Mouse (Mus musculus) v-Abl transformed pro-B cells (cell line): ENCODE results near the gene Ptges3.

Experiments
- in situ Hi-C, 2 experiments: fragments of 400-800 bp; cut with MboI; formaldehyde crosslinking; loops; one replicate each; pipeline ENCODE4 v1.15.1; 2025; ENCODE audit not compliant: unreplicated experiment in 2 of 2

Gene Ptges3

GRCm38 (mm10) chr10:128090651-128091563, 32.2 kb downstream of the Ptges3 start:
- in situ Hi-C loops = loop anchor here (5.0 to 10.0 kb wide), 2 partner anchors 96 to 654 kb away; partner anchors contain the start of genes Dgka (in 1 of the 2) and Pym1 (in 1 of the 2)

GRCm38 (mm10) chr10:128091564-128092505, 33.1 kb downstream of the Ptges3 start, which contains the start of gene Baz2a:
Gene Baz2a (plus strand): TSS chr10:128091577.
- in situ Hi-C loops = loop anchor here (5.0 to 10.0 kb wide), 2 partner anchors 95 to 653 kb away; partner anchors contain the start of genes Dgka (in 1 of the 2) and Pym1 (in 1 of the 2)

- in situ Hi-C loops = loop anchor here (5.0 to 10.0 kb wide), 2 partner anchors 94 to 652 kb away; partner anchors contain the start of genes Dgka (in 1 of the 2) and Pym1 (in 1 of the 2)
These were observed 34.0 kb downstream of the Ptges3 start for GRCm38 (mm10) chr10:128092506-128093495.

- in situ Hi-C loops = loop anchor here (5.0 to 10.0 kb wide), 2 partner anchors 94 to 651 kb away; partner anchors contain the start of genes Dgka (in 1 of the 2) and Pym1 (in 1 of the 2)
These were observed 34.9 kb downstream of the Ptges3 start for GRCm38 (mm10) chr10:128093496-128094294.

- in situ Hi-C loops = loop anchor here (5.0 to 10.0 kb wide), 2 partner anchors 93 to 650 kb away; partner anchors contain the start of genes Dgka (in 1 of the 2) and Pym1 (in 1 of the 2)
These were observed 35.7 kb downstream of the Ptges3 start for GRCm38 (mm10) chr10:128094340-128094968.

GRCm38 (mm10) chr10:128095003-128095636, 36.4 kb downstream of the Ptges3 start:
- in situ Hi-C loops = loop anchor here in 1 of 2 experiments (10.0 kb wide), 1 partner anchor 650 kb away; the partner anchor contains the start of genes Dgka and Pym1

- in situ Hi-C loops = loop anchor here in 1 of 2 experiments (10.0 kb wide), 1 partner anchor 648 kb away; the partner anchor contains the start of genes Dgka and Pym1
These were observed 37.5 kb downstream of the Ptges3 start for GRCm38 (mm10) chr10:128096313-128096692.

- in situ Hi-C loops = loop anchor here in 1 of 2 experiments (10.0 kb wide), 1 partner anchor 648 kb away; the partner anchor contains the start of genes Dgka and Pym1
These were observed 38.2 kb downstream of the Ptges3 start for GRCm38 (mm10) chr10:128096693-128097586.

GRCm38 (mm10) chr10:128097587-128097971, 38.8 kb downstream of the Ptges3 start:
- in situ Hi-C loops = loop anchor here in 1 of 2 experiments (10.0 kb wide), 1 partner anchor 647 kb away; the partner anchor contains the start of genes Dgka and Pym1

- in situ Hi-C loops = loop anchor here in 1 of 2 experiments (25.0 kb wide), 1 partner anchor 352 kb away; the partner anchor contains the start of gene Smarcc2
These were observed 51.5 kb downstream of the Ptges3 start for GRCm38 (mm10) chr10:128110103-128110761.

- in situ Hi-C loops = loop anchor here in 1 of 2 experiments (25.0 kb wide), 1 partner anchor 351 kb away; the partner anchor contains the start of gene Smarcc2
These were observed 52.5 kb downstream of the Ptges3 start for GRCm38 (mm10) chr10:128111227-128111626.

GRCm38 (mm10) chr10:128123833-128124232, 65.1 kb downstream of the Ptges3 start:
- in situ Hi-C loops = loop anchor here (5.0 to 25.0 kb wide), 2 partner anchors 37 to 338 kb away; partner anchors contain the start of gene Smarcc2 (in 1 of the 2)

- in situ Hi-C loops = loop anchor here (5.0 to 25.0 kb wide), 2 partner anchors 38 to 337 kb away; partner anchors contain the start of gene Smarcc2 (in 1 of the 2)
These were observed 66.1 kb downstream of the Ptges3 start for GRCm38 (mm10) chr10:128124831-128125230.

GRCm38 (mm10) chr10:128125951-128126350, 67.2 kb downstream of the Ptges3 start:
- in situ Hi-C loops = no loop called here
